ENCODE assay signal across 19 mouse cellular contexts in genomic region chr12:30216762-30217441, GRCm38 (mm10).
"Had no signal": no experiment of that assay in that cellular context is flagged by ENCODE, and none has a peak within 500 bp of the region (broad histone marks: within the 10 kb centered on the region; RNA-seq: fewer than 3 reads in every experiment).

No protein-coding gene starts in this region.

- ATAC-seq: inflammation-experienced regulatory T-cells, adult 6 months; midbrain, embryonic 16.5 days had no signal

- H3K27ac ChIP-seq: layer of hippocampus, adult 2 months; left cerebral cortex, adult 2 months; liver, embryonic 13.5 days; macrophage; midbrain, embryonic 12.5 days; neural tube, embryonic 13.5 days had no signal

- H3K4me3 ChIP-seq: layer of hippocampus, adult 2 months; left cerebral cortex, adult 2 months; liver, embryonic 13.5 days; midbrain, embryonic 12.5 days; myocyte; neural tube, embryonic 13.5 days had no signal

- H3K4me2 ChIP-seq: liver, embryonic 13.5 days; midbrain, embryonic 12.5 days; neural tube, embryonic 13.5 days had no signal

- H3K4me1 ChIP-seq: liver, embryonic 13.5 days; midbrain, embryonic 12.5 days; neural tube, embryonic 13.5 days had no signal

- H3K36me3 ChIP-seq: liver, embryonic 13.5 days; midbrain, embryonic 12.5 days; neural tube, embryonic 13.5 days had no signal

- H3K9ac ChIP-seq: liver, embryonic 13.5 days; midbrain, embryonic 12.5 days; neural tube, embryonic 13.5 days had no signal

- H3K27me3 ChIP-seq: liver, embryonic 13.5 days; midbrain, embryonic 12.5 days; neural tube, embryonic 13.5 days had no signal

- DNase-seq: kidney, adult 18-20 months; kidney, adult 9 months; kidney, postnatal 14 days; kidney, postnatal 4 days; layer of hippocampus, postnatal 36 days; liver, embryonic 13.5 days; lung, postnatal 14 days; retina, postnatal 1 day; thymus, adult 2 months; thymus, postnatal 14 days; thymus, postnatal 4 days had no signal

- H3K9me3 ChIP-seq: liver, embryonic 13.5 days; midbrain, embryonic 12.5 days; neural tube, embryonic 13.5 days had no signal
